Mouse (Mus musculus): ENCODE measurements around the gene AC129217.1. TPM values are rescaled to one million over a fixed set of nuclear protein-coding genes. Genes with fewer than 3 reads are reported as not detected.
A peak's percentile ranks its signal among the peaks of the same experiment; 100 is the strongest.

The AC129217.1 gene
- polyA plus RNA-seq, 1 experiment = not detected

DNA sequence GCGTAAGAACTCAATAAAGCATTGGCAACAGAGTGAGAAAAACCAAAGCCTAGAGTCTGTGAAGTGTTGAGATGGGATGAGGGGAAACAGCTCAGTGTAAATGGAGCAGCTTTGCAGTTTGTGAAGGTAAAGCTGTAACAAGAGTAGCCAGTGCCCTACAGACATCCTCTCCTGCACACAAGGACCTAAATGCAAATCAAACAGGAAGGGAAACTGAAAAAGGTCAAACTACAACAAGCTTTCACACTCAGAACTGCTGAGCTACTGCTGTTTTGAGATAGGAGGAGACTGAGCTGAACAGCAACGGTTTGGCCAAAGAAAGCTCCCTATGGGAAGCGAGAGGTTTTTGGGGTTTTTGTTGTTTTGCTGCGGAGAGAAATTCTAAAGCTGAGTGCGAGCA, 22.8 kb upstream of the AC129217.1 start:
- no peak for DNase-seq (ENCODE audit: low read depth)
- TF ChIP-seq CTCF (IDR thresholded peaks at IDR 0.05; ENCODE audit: borderline replicate concordance, extremely low read depth, insufficient read depth, insufficient read length) (no peak), POLR2A (IDR thresholded peaks at IDR 0.05; ENCODE audit: borderline replicate concordance, extremely low read depth, insufficient read depth, insufficient read length, poor library complexity, severe bottlenecking) (no peak)

DNA sequence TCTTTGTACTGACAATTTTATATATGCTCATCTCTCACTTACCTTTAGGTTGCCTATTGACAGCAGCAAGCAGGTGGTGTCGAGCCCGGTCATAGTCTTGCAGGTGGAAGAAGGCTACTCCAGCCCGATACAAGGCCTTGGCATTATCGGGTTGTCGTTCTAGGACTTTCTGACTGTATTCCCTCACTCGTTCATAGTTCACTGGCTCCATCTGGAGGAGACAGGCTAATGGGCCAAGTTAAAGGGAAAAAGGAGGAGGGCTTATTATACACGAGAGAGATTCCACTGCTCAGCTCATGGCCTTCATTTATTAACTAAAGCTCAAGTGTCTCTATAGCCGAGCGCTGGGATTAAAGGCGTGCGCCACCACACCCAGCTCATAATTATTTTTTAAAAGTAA, 13.8 kb upstream of the AC129217.1 start:
- DNase-seq (ENCODE audit: low read depth) = peak; percentile 33
- TF ChIP-seq POLR2A (IDR thresholded peaks at IDR 0.05; ENCODE audit: borderline replicate concordance, extremely low read depth, insufficient read depth, insufficient read length, poor library complexity, severe bottlenecking) (no peak), CTCF (IDR thresholded peaks at IDR 0.05; ENCODE audit: borderline replicate concordance, extremely low read depth, insufficient read depth, insufficient read length) (no peak)

DNA sequence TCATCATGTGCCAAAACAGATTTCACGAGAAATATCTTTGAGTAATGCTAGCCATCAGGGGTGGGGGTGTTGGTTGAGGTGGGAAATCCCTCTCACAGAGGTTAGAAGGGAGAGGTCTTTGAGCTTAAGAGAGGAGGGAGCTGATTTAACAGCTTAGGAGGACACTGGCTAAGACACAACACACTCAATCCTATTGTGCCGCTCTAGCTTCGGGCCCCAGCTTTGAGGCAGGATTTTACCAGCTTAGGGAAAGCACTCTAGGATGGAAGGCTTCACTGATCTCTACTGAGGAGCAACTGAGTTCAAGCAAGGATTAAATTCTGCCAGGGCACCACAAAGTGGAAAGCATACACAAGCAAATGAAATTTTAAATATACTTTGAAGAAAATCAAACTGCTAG, 12.6 kb upstream of the AC129217.1 start:
- no peak for DNase-seq (ENCODE audit: low read depth)
- TF ChIP-seq POLR2A (IDR thresholded peaks at IDR 0.05; ENCODE audit: borderline replicate concordance, extremely low read depth, insufficient read depth, insufficient read length, poor library complexity, severe bottlenecking) = no peak
- TF ChIP-seq CTCF (IDR thresholded peaks at IDR 0.05; ENCODE audit: borderline replicate concordance, extremely low read depth, insufficient read depth, insufficient read length) = no peak

DNA sequence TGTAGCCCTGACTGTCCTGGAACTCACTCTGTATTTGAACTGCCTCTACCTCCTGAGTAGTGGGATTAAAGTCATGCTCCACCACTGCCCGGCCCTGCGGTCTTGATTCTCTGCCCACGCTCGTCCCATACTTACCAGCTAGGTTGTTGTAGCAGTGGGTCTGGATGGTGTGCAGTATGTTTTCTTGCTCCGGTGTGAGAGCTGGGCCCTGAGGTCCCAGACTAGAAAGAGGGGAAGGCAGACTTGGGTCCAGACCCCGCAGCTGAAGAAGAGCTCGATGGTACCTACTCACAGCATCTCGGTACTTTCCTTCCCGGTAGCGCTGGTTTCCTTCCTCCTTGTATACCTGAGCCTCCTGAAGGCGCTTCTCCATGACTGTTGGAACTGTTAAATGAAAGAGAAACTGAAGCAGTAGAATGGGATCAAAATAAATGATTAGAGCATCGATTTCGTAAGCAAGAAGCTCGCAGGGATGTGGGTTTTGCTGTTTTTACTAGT, 11.2 kb upstream of the AC129217.1 start:
- no peak for DNase-seq (ENCODE audit: low read depth)
- TF ChIP-seq CTCF (IDR thresholded peaks at IDR 0.05; ENCODE audit: borderline replicate concordance, extremely low read depth, insufficient read depth, insufficient read length) (no peak), POLR2A (IDR thresholded peaks at IDR 0.05; ENCODE audit: borderline replicate concordance, extremely low read depth, insufficient read depth, insufficient read length, poor library complexity, severe bottlenecking) (no peak)

DNA sequence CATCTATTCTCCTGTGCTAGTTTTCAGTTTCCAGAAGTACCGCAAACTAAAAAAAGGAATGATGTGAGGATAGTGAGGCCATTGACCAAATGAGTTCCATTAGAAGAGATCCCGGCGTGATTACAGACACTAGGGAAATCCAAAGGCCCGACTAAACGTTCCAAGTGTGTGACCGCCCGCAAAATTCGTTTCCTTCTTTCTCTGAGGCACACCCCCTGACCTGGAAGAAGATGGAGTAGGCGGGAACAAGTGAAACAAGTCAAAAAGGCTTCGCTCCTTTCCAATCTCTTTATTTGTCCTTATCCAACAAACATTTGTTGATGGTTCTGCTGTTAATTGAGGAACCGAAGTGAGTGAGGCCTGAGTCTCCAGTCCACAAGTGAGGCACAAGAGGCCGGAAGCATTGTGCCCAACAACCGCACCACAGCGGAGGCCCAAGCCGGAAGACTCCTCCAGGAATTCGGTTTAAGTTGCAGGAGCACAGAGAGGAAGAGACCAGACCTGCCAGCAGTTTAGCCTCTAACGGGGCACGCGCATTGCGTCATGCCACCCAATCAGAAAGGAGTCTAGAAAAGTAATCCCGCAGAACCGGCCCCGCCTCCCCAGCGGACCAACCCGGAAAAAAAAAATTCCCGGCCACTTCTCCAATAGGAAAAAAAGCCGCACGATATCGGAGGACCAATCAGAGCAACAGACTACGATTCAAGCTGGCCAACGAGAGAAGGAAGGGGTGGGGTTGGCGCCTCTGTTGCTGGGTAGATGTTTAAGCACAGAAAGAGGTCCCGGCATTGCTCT, 10.6 kb upstream of the AC129217.1 start, which contains the start of gene Ttc9c:
Gene Ttc9c, minus strand, starts transcription at position 533 of the 795 bp plus-strand sequence.
- DNase-seq (ENCODE audit: low read depth) = peak; percentile 100
- TF ChIP-seq POLR2A (IDR thresholded peaks at IDR 0.05; ENCODE audit: borderline replicate concordance, extremely low read depth, insufficient read depth, insufficient read length, poor library complexity, severe bottlenecking) = peak; percentile 65; the same call in 1 of the 2 replicates
- TF ChIP-seq CTCF (IDR thresholded peaks at IDR 0.05; ENCODE audit: borderline replicate concordance, extremely low read depth, insufficient read depth, insufficient read length) = no peak

DNA sequence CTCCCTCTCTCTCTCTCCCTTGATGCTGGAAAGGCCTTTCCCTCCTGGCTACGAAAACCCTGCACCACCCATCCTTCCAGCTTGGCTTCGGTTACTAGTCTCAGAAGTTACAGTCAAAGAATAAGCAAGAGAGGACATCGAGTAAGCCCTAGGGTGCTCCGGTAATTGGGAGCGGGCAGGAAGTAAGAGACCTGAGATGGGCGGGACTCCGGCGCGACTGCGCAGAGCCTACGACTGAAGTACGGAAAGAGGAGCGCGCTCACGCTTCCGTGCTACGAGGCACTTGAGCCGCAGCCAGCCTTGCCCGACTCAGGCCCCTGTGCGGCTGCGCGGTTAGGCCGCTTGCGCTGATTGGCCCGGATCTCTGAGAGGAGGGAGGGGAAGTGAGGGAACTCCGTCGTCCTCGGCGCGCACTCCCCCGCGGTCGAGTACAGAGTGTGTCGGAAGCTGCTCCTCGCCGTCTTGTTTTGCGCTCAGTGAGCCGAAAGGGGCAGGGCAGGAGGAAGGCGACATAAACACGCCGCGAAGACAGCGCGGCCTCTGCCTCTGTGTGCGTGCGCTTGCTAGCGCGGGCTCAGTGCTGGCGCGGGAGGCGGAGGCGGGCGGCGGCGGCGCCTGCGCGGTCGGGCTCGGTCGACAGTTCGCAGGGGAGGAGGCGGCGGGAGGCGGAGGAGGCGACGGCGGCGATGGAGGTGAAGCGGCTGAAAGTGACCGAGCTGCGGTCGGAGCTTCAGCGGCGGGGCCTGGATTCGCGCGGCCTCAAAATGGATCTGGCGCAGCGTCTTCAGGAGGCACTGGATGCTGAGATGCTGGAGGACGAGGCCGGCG, 9.8 kb upstream of the AC129217.1 start, which contains the start of gene Hnrnpul2:
Gene Hnrnpul2, plus strand, starts transcription at position 415 of the 828 bp plus-strand sequence.
- DNase-seq (ENCODE audit: low read depth) = peak; percentile 100
- TF ChIP-seq POLR2A (IDR thresholded peaks at IDR 0.05; ENCODE audit: borderline replicate concordance, extremely low read depth, insufficient read depth, insufficient read length, poor library complexity, severe bottlenecking) (peak; percentile 73), CTCF (IDR thresholded peaks at IDR 0.05; ENCODE audit: borderline replicate concordance, extremely low read depth, insufficient read depth, insufficient read length) (no peak)

DNA sequence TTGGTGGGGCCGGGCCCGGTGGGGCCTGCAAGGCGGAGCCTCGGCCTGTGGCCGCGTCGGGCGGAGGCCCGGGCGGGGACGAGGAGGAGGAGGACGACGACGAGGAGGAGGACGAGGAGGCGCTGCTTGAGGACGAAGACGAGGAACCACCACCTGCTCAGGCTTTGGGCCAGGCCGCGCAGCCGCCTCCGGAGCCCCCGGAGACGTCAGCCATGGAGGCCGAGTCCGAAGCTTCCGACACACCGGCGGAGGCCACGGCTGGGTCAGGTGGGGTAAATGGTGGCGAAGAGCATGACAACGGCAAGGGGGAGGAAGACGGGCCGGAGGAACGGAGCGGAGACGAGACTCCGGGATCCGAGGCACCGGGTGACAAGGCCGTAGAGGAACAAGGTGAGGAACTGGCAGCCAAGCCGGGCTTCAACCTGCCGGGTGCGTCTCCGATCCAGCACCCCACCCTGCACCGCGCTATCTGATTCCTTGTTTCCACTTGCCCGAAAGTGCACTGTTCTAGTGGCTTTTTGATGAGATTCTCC, 9.1 kb upstream of the AC129217.1 start:
- no peak for TF ChIP-seq POLR2A (IDR thresholded peaks at IDR 0.05; ENCODE audit: borderline replicate concordance, extremely low read depth, insufficient read depth, insufficient read length, poor library complexity, severe bottlenecking)
- TF ChIP-seq CTCF (IDR thresholded peaks at IDR 0.05; ENCODE audit: borderline replicate concordance, extremely low read depth, insufficient read depth, insufficient read length) = no peak
- no peak for DNase-seq (ENCODE audit: low read depth)

DNA sequence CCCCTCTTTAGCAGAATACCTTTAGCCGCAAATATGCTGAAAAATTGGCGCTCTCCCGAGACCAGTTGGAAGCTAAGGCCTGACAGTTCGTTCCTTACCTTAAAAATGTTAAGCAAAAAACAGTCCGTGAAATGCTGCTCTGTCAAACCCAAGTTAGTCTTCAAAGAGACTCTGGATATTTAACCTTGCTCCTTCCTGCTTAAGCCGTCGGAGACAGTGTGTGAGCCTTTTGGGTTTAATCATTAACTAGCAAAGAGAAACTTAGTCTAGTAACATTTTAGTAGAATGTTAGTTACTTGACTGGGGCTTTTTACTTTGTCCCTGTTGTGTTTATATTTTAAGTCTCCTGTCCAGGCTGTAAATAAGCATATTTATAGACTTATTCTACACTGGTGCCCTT, 8.4 kb upstream of the AC129217.1 start:
- TF ChIP-seq CTCF (IDR thresholded peaks at IDR 0.05; ENCODE audit: borderline replicate concordance, extremely low read depth, insufficient read depth, insufficient read length) (no peak), POLR2A (IDR thresholded peaks at IDR 0.05; ENCODE audit: borderline replicate concordance, extremely low read depth, insufficient read depth, insufficient read length, poor library complexity, severe bottlenecking) (no peak)
- DNase-seq (ENCODE audit: low read depth) = no peak

DNA sequence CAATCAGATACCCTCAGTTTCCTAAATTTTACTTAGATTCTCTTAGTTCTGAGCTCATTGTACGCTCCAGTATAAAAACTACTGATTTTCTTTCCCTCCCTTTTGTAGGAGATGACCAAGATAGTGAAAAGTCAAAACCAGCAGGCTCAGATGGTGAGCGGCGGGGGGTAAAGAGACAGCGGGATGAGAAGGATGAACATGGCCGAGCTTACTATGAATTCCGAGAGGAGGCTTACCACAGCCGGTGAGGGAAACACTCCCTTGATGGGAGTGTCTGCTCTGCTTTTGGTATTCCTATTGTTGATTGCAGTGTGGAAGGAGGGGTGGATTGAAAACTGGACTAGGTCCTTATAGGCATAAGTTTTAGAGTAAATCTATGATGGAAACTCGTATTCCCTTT, 6.9 kb upstream of the AC129217.1 start:
- no peak for DNase-seq (ENCODE audit: low read depth)
- TF ChIP-seq CTCF (IDR thresholded peaks at IDR 0.05; ENCODE audit: borderline replicate concordance, extremely low read depth, insufficient read depth, insufficient read length) (no peak), POLR2A (IDR thresholded peaks at IDR 0.05; ENCODE audit: borderline replicate concordance, extremely low read depth, insufficient read depth, insufficient read length, poor library complexity, severe bottlenecking) (no peak)

DNA sequence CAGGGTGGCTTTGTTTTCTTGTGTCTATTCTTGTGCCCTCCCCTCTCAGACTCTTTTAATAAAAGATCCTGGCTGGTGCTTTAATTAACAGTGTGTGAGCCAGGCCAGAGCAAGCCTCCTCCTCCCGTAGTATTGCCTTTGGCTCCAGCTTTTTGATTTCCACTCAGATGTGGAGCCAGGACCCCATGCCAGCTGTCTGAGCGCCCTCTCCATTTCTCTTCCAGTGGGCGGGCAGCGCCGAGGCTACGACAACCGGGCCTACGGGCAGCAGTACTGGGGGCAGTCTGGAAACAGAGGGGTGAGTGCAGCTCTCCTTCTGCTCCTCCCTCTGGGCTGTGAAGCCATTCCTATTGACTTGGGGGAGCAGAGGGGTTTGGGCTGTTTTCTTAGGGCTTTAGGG, 1.1 kb downstream of the AC129217.1 start:
- no peak for TF ChIP-seq POLR2A (IDR thresholded peaks at IDR 0.05; ENCODE audit: borderline replicate concordance, extremely low read depth, insufficient read depth, insufficient read length, poor library complexity, severe bottlenecking)
- TF ChIP-seq CTCF (IDR thresholded peaks at IDR 0.05; ENCODE audit: borderline replicate concordance, extremely low read depth, insufficient read depth, insufficient read length) = no peak
- DNase-seq (ENCODE audit: low read depth) = peak; percentile 50

DNA sequence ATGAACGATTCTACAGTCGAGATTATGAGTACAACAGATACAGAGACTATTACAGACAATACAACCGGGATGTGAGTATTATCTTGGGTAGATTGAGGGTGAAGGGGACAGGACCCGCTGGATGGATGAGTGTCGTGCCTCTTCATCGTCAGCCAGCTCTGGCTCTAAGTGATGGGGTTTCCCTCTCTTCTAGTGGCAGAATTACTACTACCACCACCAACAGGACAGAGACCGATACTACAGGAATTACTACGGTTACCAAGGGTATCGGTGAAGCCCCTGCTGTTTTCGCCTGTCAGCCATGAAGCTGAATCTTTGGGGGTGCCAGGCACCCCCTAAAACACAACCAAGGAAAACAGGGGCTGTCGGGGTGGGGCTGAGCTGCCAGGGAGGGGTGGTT, 1.7 kb downstream of the AC129217.1 start:
- DNase-seq (ENCODE audit: low read depth) = no peak
- TF ChIP-seq POLR2A (IDR thresholded peaks at IDR 0.05; ENCODE audit: borderline replicate concordance, extremely low read depth, insufficient read depth, insufficient read length, poor library complexity, severe bottlenecking) (no peak), CTCF (IDR thresholded peaks at IDR 0.05; ENCODE audit: borderline replicate concordance, extremely low read depth, insufficient read depth, insufficient read length) (peak; percentile 6; the same call in 1 of the 2 replicates)
